Mouse (Mus musculus) embryonic fibroblast, embryonic 13.5 days (primary cell): ENCODE results near the gene Haus3. TPM values are rescaled to one million over a fixed set of nuclear protein-coding genes. Genes with fewer than 3 reads are reported as not detected.

Experiments used
- H3K27ac ChIP-seq: 2 replicates; pipeline ENCODE4 v1.5.1; 2012; ENCODE audit warnings: low read length, control low read depth, inconsistent platforms; ENCODE audit not compliant: insufficient read depth
- H3K4me1 ChIP-seq: 2 replicates; pipeline ENCODE4 v1.6.1; 2011; ENCODE audit warnings: low read length; ENCODE audit not compliant: control insufficient read depth, insufficient read depth
- H3K4me3 ChIP-seq: 2 replicates; pipeline ENCODE4 v1.5.1; 2011; ENCODE audit warnings: mild to moderate bottlenecking, control low read depth, low read length; ENCODE audit not compliant: insufficient read depth
- CTCF ChIP-seq: IDR thresholded peaks from 2 replicates; pipeline ENCODE4 v1.5.1; 2011; ENCODE audit warnings: mild to moderate bottlenecking, control low read depth, low read length, moderate library complexity, borderline replicate concordance; ENCODE audit not compliant: insufficient read depth
- POLR2A ChIP-seq: IDR thresholded peaks from 2 replicates; pipeline ENCODE4 v1.6.1; 2011; ENCODE audit warnings: low read depth, mild to moderate bottlenecking, control low read depth, low read length, moderate library complexity
- polyA plus RNA-seq: library from polyadenylated mRNA; stranded (reverse); fragments of >200 nt; gene quantifications from 2 replicates; pipeline ENCODE4 v1.2.4, GENCODE M21; 2011; ENCODE audit warnings: low read depth; ENCODE audit not compliant: missing spikeins, insufficient read length

Gene Haus3
- polyA plus RNA-seq, 1 experiment = 31.2 TPM

DNA sequence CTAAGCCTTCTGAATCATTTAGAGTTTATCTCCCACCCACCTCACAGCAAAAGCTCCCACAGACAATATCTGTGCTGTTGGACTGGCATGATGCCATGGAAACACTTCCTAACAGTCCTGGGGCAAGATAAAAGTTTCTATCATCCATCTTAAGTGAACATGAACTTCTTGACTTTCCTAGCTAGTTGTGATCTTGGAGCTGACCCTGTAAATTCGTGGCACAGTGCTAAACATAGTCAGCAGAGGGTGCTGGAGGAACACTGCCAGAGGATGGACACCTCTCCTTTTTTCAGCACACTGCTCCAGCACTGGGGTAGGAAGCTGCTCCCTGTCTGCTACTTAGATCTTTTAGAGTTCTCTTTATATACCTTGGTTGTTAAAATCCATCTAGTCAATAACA is 29.6 kb downstream of the Haus3 start:
- TF ChIP-seq POLR2A (no peak), CTCF (peak; percentile 59; the same call in 1 of the 2 replicates)
- Histone ChIP-seq H3K4me3 (no peak overlapping the region), H3K27ac (no peak overlapping the region), H3K4me1 (no peaks in the 10 kb centered on the region)

DNA sequence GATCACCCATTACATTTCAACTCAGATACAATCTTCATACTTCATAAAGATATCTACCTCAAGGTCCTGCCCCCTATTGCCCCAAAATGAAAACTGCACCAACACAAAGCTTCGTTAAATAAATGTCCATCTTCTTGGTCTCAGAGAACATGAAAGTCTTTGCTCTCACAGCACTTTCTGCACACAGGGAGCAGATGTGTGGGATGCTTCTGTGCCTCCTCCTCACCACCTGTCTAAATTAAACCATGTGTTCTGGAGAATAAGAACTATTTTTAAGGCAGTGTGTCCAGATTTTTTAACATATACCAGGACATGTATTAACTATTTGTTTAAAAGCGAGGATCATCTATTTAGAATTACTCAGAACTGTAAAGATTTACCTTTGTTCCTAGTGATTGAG is 36.6 kb downstream of the Haus3 start:
- Histone ChIP-seq H3K4me3 (no peak overlapping the region), H3K4me1 (no peaks in the 10 kb centered on the region), H3K27ac (no peak overlapping the region)
- TF ChIP-seq POLR2A (no peak), CTCF (no peak)

DNA sequence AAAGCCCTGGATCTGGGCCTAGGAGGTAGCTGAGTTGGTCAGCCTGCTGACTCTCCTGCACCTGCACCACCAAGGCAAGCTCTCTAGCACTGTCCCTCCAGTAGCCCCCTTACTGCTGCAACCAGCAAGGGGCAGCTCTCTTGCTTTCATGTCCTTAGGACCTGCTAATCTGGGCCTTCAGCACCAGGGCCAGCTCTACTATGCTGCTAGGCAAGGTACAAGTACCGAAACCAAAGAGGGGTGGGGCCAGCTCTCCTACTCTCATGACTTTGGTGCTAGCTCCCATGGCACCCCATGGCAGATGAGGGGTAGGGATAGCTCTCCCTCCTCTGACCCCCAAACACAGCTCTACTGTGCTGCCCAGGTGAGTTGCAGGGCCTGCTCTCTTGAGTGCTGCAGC is 45.2 kb downstream of the Haus3 start:
- no peak overlapping the region for H3K4me3 ChIP-seq
- no peak overlapping the region for H3K27ac ChIP-seq
- TF ChIP-seq POLR2A = no peak
- H3K4me1 ChIP-seq = no peaks in the 10 kb centered on the region

DNA sequence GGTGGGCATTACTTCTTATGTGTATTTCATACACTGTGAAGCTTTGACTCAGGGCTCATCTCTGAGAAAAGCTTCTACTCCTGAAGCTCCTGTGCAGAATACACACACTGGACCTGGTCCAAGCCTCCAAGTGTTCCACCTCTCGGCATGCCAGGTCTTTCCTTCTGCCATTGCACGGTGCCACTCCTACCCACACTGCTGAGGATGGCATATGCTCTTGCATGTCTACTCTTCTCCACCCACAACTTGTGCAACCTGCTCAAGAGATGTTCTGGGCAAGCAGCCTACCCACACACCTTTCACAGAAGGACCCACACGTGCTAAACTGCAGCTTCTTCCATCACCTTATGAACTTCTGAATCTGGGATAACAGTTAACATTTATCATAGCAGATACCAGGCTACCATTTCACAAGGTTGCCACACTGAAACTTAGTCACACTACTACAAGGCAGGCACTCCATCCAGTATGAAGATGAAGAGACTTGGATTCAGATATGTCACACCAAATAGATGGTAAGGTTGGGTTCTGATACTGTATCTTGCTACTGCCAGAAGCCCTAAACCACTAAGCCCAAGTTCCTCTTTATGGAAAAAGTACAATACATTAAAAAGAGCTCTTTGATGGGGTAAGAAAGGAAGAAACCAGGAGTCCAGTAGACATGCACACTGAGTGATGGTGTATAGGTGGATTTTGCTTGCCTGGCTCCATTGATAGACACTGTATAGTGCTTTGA is 50.0 kb downstream of the Haus3 start:
- Histone ChIP-seq H3K4me3 (no peak overlapping the region), H3K4me1 (no peaks in the 10 kb centered on the region)
- TF ChIP-seq CTCF (no peak), POLR2A (no peak)

DNA sequence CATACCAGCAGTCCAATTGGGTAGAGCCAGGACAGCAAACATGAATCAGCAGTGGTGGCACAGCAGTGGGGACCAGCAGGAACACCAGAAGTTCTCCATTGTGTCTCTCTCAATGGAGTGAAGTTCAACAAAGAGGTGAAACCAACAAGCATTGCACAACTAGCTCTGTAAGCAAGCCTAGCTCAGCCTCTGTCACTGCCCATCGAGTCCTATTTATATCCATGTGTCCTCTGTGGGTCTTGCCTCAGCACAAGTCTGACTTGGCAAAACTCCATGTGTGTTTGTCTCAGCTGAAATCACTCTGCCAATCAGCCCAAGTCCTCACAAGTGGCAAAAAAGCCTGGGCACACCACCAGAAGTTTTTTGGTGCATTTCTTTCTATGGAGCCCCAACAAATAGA is 63.6 kb downstream of the Haus3 start:
- Histone ChIP-seq H3K27ac (no peak overlapping the region), H3K4me3 (no peak overlapping the region), H3K4me1 (no peaks in the 10 kb centered on the region)
- no peak for TF ChIP-seq POLR2A
- no peak for TF ChIP-seq CTCF

More for the DNA sequence above, 50.0 kb downstream of the Haus3 start:
- no peak overlapping the region for H3K27ac ChIP-seq

Other genes with a start within 250 kb of the Haus3 start
- 19.2 and 22.0 TPM in 2 replicates for gene Nelfa, start 233.1 kb downstream of the Haus3 start, polyA plus RNA-seq
- gene Gm1673, start 186.1 kb downstream of the Haus3 start, polyA plus RNA-seq = 9.6 and 15.7 TPM in 2 replicates
- 0.12 and 0.32 TPM in 2 replicates for gene Nat8l, start 173.5 kb downstream of the Haus3 start, polyA plus RNA-seq
- gene Poln, start 79 bp downstream of the Haus3 start, polyA plus RNA-seq = 0.48 and 0.61 TPM in 2 replicates
- gene Mxd4, start 18.2 kb upstream of the Haus3 start, polyA plus RNA-seq = 67.2 and 69.7 TPM in 2 replicates
- gene Zfyve28, start 118.9 kb upstream of the Haus3 start, polyA plus RNA-seq = 0.62 and 1.0 TPM in 2 replicates
- gene Cfap99, start 119.1 kb upstream of the Haus3 start, polyA plus RNA-seq = not detected in 2 replicates
- 166 and 167 TPM in 2 replicates for gene Rnf4, start 166.8 kb upstream of the Haus3 start, polyA plus RNA-seq
- 32.9 and 39.7 TPM in 2 replicates for gene Fam193a, start 200.4 kb upstream of the Haus3 start, polyA plus RNA-seq